Mouse (Mus musculus) embryonic stem cell, embryonic (primary cell): ENCODE measurements around the gene Alg12.

ENCODE experiments used
- CTCF ChIA-PET, 4 experiments: fragments of 300-600 bp in 2 of 4; fragments of 350-600 bp in 2 of 4; sonication (Branson Sonifier 250); formaldehyde crosslinking; loops; one replicate each; lab custom pipeline; 2022; ENCODE audit warnings: inconsistent platforms in 2 of 4; lab: Charles Lee
- POLR2A ChIA-PET, 4 experiments: fragments of 300-600 bp in 2 of 4; fragments of 350-600 bp in 2 of 4; sonication (Branson Sonifier 250); formaldehyde crosslinking; loops; one replicate each; lab custom pipeline; 2022; ENCODE audit warnings: antibody characterized with exemption in 4 of 4, inconsistent platforms in 1 of 4; lab: Charles Lee

Alg12 gene

GRCm38 (mm10) chr15:88819026-88819905 lies at the start of gene Alg12, which contains the start of gene Creld2:
Gene Alg12 (minus strand): TSS chr15:88819318.
Gene Creld2 (plus strand): TSS chr15:88819646.
- POLR2A ChIA-PET: interaction anchor here (0.6 to 3.5 kb wide), 62 partner anchors 9 to 694 kb away, joined by 3 to 19 read pairs (median 4); partner anchors contain the start of genes Pim3 (in 3 of the 4), Tubgcp6 (in 2 of the 4) and Zbed4 (in 2 of the 4)
- CTCF ChIA-PET: interaction anchor here (0.6 to 2.5 kb wide), 13 partner anchors 9 to 699 kb away, joined by 3 to 13 read pairs (median 4); partner anchors contain the start of genes Hdac10 (in 1 of the 4) and Ppp6r2 (in 1 of the 4)

GRCm38 (mm10) chr15:88868024-88868742 lies 49.1 kb upstream of the Alg12 start:
- ChIA-PET CTCF (interaction anchor here (0.6 to 5.3 kb wide), 16 partner anchors 8 to 609 kb away, joined by 3 to 36 read pairs (median 5); partner anchors contain the start of gene Arsa (in 1 of the 4)), POLR2A (interaction anchor here (0.6 to 14.2 kb wide), 67 partner anchors 8 to 339 kb away, joined by 3 to 252 read pairs (median 7); partner anchors contain the start of genes Alg12 (in 2 of the 4), Tubgcp6 (in 2 of the 4), Creld2 (in 1 of the 4) and Hdac10 (in 1 of the 4))

- CTCF ChIA-PET: interaction anchor here (0.6 to 5.3 kb wide), 18 partner anchors 9 to 610 kb away, joined by 3 to 36 read pairs (median 5); partner anchors contain the start of gene Arsa (in 1 of the 4)
- POLR2A ChIA-PET: interaction anchor here (0.6 to 14.2 kb wide), 84 partner anchors 9 to 340 kb away, joined by 3 to 252 read pairs (median 5); partner anchors contain the start of genes Alg12 (in 3 of the 4), Creld2 (in 2 of the 4), Tubgcp6 (in 2 of the 4) and Hdac10 (in 1 of the 4)
Measured at GRCm38 (mm10) chr15:88867368-88868023, 48.4 kb upstream of the Alg12 start.

- POLR2A ChIA-PET: interaction anchor here (0.7 to 14.2 kb wide), 73 partner anchors 9 to 343 kb away, joined by 3 to 252 read pairs (median 5); partner anchors contain the start of genes Alg12 (in 3 of the 4), Creld2 (in 2 of the 4), Tubgcp6 (in 2 of the 4) and Hdac10 (in 1 of the 4)
- CTCF ChIA-PET: interaction anchor here (0.6 to 5.3 kb wide), 13 partner anchors 9 to 256 kb away, joined by 3 to 36 read pairs (median 6); partner anchors contain the start of gene Tubgcp6 (in 1 of the 4)
Measured at GRCm38 (mm10) chr15:88866934-88867356, 47.8 kb upstream of the Alg12 start.

- ChIA-PET POLR2A (interaction anchor here (0.5 to 14.2 kb wide), 70 partner anchors 10 to 397 kb away, joined by 3 to 252 read pairs (median 6); partner anchors contain the start of genes Alg12 (in 2 of the 4), Creld2 (in 2 of the 4), Zbed4 (in 2 of the 4) and Tubgcp6 (in 1 of the 4)), CTCF (interaction anchor here (0.6 to 5.3 kb wide), 17 partner anchors 9 to 508 kb away, joined by 3 to 36 read pairs (median 4); partner anchors contain the start of gene Tubgcp6 (in 1 of the 4))
Measured at GRCm38 (mm10) chr15:88865888-88866695, 47.0 kb upstream of the Alg12 start.

- POLR2A ChIA-PET: interaction anchor here in 3 of 4 experiments (0.6 to 14.2 kb wide), 47 partner anchors 8 to 450 kb away, joined by 3 to 252 read pairs (median 20); partner anchors contain the start of genes Dennd6b (in 1 of the 3), Sbf1 (in 1 of the 3) and Zbed4 (in 1 of the 3)
- CTCF ChIA-PET: interaction anchor here in 2 of 4 experiments (1.2 to 5.3 kb wide), 7 partner anchors 11 to 56 kb away, joined by 3 to 33 read pairs (median 10); no protein-coding TSS in a partner anchor
Measured at GRCm38 (mm10) chr15:88865061-88865460, 45.9 kb upstream of the Alg12 start.

- POLR2A ChIA-PET: interaction anchor here (0.5 to 14.2 kb wide), 81 partner anchors 8 to 1110 kb away, joined by 3 to 252 read pairs (median 6); partner anchors contain the start of genes Alg12 (in 2 of the 4), Creld2 (in 2 of the 4), Zbed4 (in 2 of the 4) and Chkb (in 1 of the 4)
- CTCF ChIA-PET: interaction anchor here (0.6 to 5.3 kb wide), 21 partner anchors 8 to 347 kb away, joined by 3 to 33 read pairs (median 4); partner anchors contain the start of gene Ppp6r2 (in 1 of the 4)
Measured at GRCm38 (mm10) chr15:88864270-88865030, 45.3 kb upstream of the Alg12 start.

- ChIA-PET POLR2A (interaction anchor here (0.5 to 14.2 kb wide), 76 partner anchors 9 to 1110 kb away, joined by 3 to 252 read pairs (median 6); partner anchors contain the start of genes Alg12 (in 2 of the 4), Creld2 (in 2 of the 4), Zbed4 (in 2 of the 4) and Chkb (in 1 of the 4)), CTCF (interaction anchor here (0.6 to 5.3 kb wide), 21 partner anchors 8 to 347 kb away, joined by 3 to 33 read pairs (median 4); partner anchors contain the start of gene Ppp6r2 (in 1 of the 4))
Measured at GRCm38 (mm10) chr15:88863695-88864231, 44.6 kb upstream of the Alg12 start.

- ChIA-PET CTCF (interaction anchor here (0.8 to 2.5 kb wide), 24 partner anchors 9 to 58 kb away, joined by 3 to 22 read pairs (median 5); no protein-coding TSS in a partner anchor), POLR2A (interaction anchor here (0.5 to 14.2 kb wide), 116 partner anchors 7 to 567 kb away, joined by 3 to 252 read pairs (median 5); partner anchors contain the start of genes Alg12 (in 2 of the 4), Creld2 (in 2 of the 4), Ppp6r2 (in 2 of the 4) and Zbed4 (in 2 of the 4))
Measured at GRCm38 (mm10) chr15:88862881-88863694, 44.0 kb upstream of the Alg12 start.

GRCm38 (mm10) chr15:88861772-88862622 lies 42.9 kb upstream of the Alg12 start, which contains the start of gene Pim3:
Gene Pim3 (plus strand): TSS chr15:88862186.
- ChIA-PET CTCF (interaction anchor here (0.6 to 1.8 kb wide), 19 partner anchors 9 to 348 kb away, joined by 3 to 17 read pairs (median 4); no protein-coding TSS in a partner anchor), POLR2A (interaction anchor here (0.5 to 14.2 kb wide), 102 partner anchors 8 to 512 kb away, joined by 3 to 252 read pairs (median 5); partner anchors contain the start of genes Alg12 (in 3 of the 4), Creld2 (in 2 of the 4), Hdac10 (in 2 of the 4) and Ppp6r2 (in 2 of the 4))

GRCm38 (mm10) chr15:88860781-88861180 lies 41.7 kb upstream of the Alg12 start:
- POLR2A ChIA-PET: interaction anchor here (0.7 to 14.2 kb wide), 41 partner anchors 7 to 513 kb away, joined by 3 to 252 read pairs (median 11); partner anchors contain the start of genes Alg12 (in 3 of the 4), Creld2 (in 2 of the 4), Dennd6b (in 1 of the 4) and Hdac10 (in 1 of the 4)
- CTCF ChIA-PET: interaction anchor here in 2 of 4 experiments (0.6 to 1.4 kb wide), 4 partner anchors 11 to 350 kb away, joined by 3 to 4 read pairs (median 4); partner anchors contain the start of gene Ppp6r2 (in 1 of the 2)
